Mouse (Mus musculus): ENCODE measurements around the gene Lrch1. TPM values are rescaled to one million over a fixed set of nuclear protein-coding genes. Genes with fewer than 3 reads are reported as not detected.

The Lrch1 gene
- polyA plus RNA-seq, 2 experiments: 13.0 to 15.2 TPM

GRCm38 (mm10) chr14:74905990-74906389, 41.7 kb downstream of the Lrch1 start:
- TF ChIP-seq POLR2A (IDR thresholded peaks at IDR 0.05; ENCODE audit: borderline replicate concordance, extremely low read depth, insufficient read depth, insufficient read length): no peak
- no peak for DNase-seq (ENCODE audit: low spot score)
- 80% methylated on average over 3 of the region's 3 CpGs for WGBS
- H3K4me2 ChIP-seq (replicated peaks; ENCODE audit: low read depth, low read length, severe bottlenecking): no peak overlapping the region
- H3K9me3 ChIP-seq (ENCODE audit: control insufficient read depth, low read length): no peaks in the 10 kb centered on the region
- H3K4me1 ChIP-seq (ENCODE audit: control insufficient read depth, insufficient read depth, low read length): peaks cover 11% of the 10 kb centered on the region; the same call in 1 of the 2 replicates
- H3K9ac ChIP-seq (ENCODE audit: low read depth, low read length, severe bottlenecking): no peak overlapping the region
- no peak for ATAC-seq (ENCODE audit: low FRiP score, low read depth)
- no peaks in the 10 kb centered on the region for H3K27me3 ChIP-seq (ENCODE audit: control insufficient read depth, insufficient read depth, low read length)
- no peak overlapping the region for H3K4me3 ChIP-seq (replicated peaks; ENCODE audit: low read length)
- H3K36me3 ChIP-seq (ENCODE audit: control insufficient read depth, insufficient read depth, low read length): no peaks in the 10 kb centered on the region
- no peak overlapping the region for H3K27ac ChIP-seq (replicated peaks; ENCODE audit: low read depth, low read length)

- Histone ChIP-seq H3K27ac (replicated peaks; ENCODE audit: low read depth, low read length) (no peak overlapping the region), H3K27me3 (ENCODE audit: control insufficient read depth, insufficient read depth, low read length) (no peaks in the 10 kb centered on the region), H3K9ac (ENCODE audit: low read depth, low read length, severe bottlenecking) (no peak overlapping the region), H3K4me1 (ENCODE audit: control insufficient read depth, insufficient read depth, low read length) (peaks cover 11% of the 10 kb centered on the region; the same call in 1 of the 2 replicates), H3K36me3 (ENCODE audit: control insufficient read depth, insufficient read depth, low read length) (no peaks in the 10 kb centered on the region), H3K4me3 (replicated peaks; ENCODE audit: low read length) (no peak overlapping the region), H3K9me3 (ENCODE audit: control insufficient read depth, low read length) (no peaks in the 10 kb centered on the region), H3K4me2 (replicated peaks; ENCODE audit: low read depth, low read length, severe bottlenecking) (no peak overlapping the region)
- DNase-seq (ENCODE audit: low spot score) (no peak), ATAC-seq (ENCODE audit: low FRiP score, low read depth) (no peak)
- no peak for TF ChIP-seq POLR2A (IDR thresholded peaks at IDR 0.05; ENCODE audit: borderline replicate concordance, extremely low read depth, insufficient read depth, insufficient read length)
- WGBS: 84% methylated on average over 5 of the region's 5 CpGs
Measured at GRCm38 (mm10) chr14:74904442-74904841, 43.2 kb downstream of the Lrch1 start.

GRCm38 (mm10) chr14:74903047-74903446, 44.6 kb downstream of the Lrch1 start:
- Histone ChIP-seq H3K4me2 (replicated peaks; ENCODE audit: low read depth, low read length, severe bottlenecking) (no peak overlapping the region), H3K4me3 (replicated peaks; ENCODE audit: low read length) (no peak overlapping the region), H3K27ac (replicated peaks; ENCODE audit: low read depth, low read length) (no peak overlapping the region), H3K27me3 (ENCODE audit: control insufficient read depth, insufficient read depth, low read length) (no peaks in the 10 kb centered on the region), H3K9ac (ENCODE audit: low read depth, low read length, severe bottlenecking) (no peak overlapping the region), H3K4me1 (ENCODE audit: control insufficient read depth, insufficient read depth, low read length) (peaks cover 11% of the 10 kb centered on the region; the same call in 1 of the 2 replicates), H3K36me3 (ENCODE audit: control insufficient read depth, insufficient read depth, low read length) (no peaks in the 10 kb centered on the region), H3K9me3 (ENCODE audit: control insufficient read depth, low read length) (no peaks in the 10 kb centered on the region)
- DNase-seq (ENCODE audit: low spot score): no peak
- 89% methylated on average over 4 of the region's 4 CpGs for WGBS
- TF ChIP-seq POLR2A (IDR thresholded peaks at IDR 0.05; ENCODE audit: borderline replicate concordance, extremely low read depth, insufficient read depth, insufficient read length): no peak
- ATAC-seq (ENCODE audit: low FRiP score, low read depth): no peak

DNA sequence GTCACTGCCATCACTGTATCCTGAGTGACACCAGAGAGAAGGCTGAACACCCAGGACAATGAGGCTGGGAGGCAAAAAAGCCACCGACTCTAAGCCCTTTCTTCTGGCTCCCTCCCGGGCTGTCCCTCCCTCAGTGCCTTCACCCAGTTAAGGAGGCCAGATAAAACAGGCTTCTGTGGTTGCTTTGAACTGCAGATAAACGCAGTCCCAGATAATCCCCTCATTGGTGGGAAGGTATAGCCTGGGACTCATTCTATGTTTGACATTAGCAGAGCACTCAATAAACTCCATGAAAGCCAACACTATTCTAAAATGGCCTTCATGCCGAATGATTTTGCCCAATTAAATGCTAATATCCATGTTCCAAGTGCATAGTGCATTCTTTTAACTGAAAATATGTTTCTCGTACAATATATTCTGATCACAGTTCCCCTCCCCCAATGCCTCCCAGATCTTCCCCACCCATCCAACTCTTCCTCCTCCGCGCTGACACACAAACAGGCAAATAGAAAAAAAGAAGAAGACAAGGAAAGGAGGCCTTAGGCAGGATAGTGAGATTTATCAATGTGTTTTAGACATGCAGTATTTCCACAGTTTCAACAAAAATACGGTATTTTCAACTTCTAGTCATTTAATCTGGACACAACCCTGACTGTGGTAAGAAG, 46.8 kb downstream of the Lrch1 start:
- Histone ChIP-seq H3K4me3 (replicated peaks; ENCODE audit: low read length) (no peak overlapping the region), H3K9ac (ENCODE audit: low read depth, low read length, severe bottlenecking) (no peak overlapping the region), H3K36me3 (ENCODE audit: control insufficient read depth, insufficient read depth, low read length) (no peaks in the 10 kb centered on the region), H3K4me1 (ENCODE audit: control insufficient read depth, insufficient read depth, low read length) (peaks cover 8% of the 10 kb centered on the region; the same call in 1 of the 2 replicates), H3K27ac (replicated peaks; ENCODE audit: low read depth, low read length) (no peak overlapping the region), H3K4me2 (replicated peaks; ENCODE audit: low read depth, low read length, severe bottlenecking) (no peak overlapping the region), H3K9me3 (ENCODE audit: control insufficient read depth, low read length) (no peaks in the 10 kb centered on the region), H3K27me3 (ENCODE audit: control insufficient read depth, insufficient read depth, low read length) (no peaks in the 10 kb centered on the region)
- 69% methylated on average over 8 of the region's 8 CpGs for WGBS
- ATAC-seq (ENCODE audit: low FRiP score, low read depth) (no peak), DNase-seq (ENCODE audit: low spot score) (no peak)
- TF ChIP-seq POLR2A (IDR thresholded peaks at IDR 0.05; ENCODE audit: borderline replicate concordance, extremely low read depth, insufficient read depth, insufficient read length): no peak

GRCm38 (mm10) chr14:74899953-74900704, 47.5 kb downstream of the Lrch1 start:
- Histone ChIP-seq H3K4me2 (replicated peaks; ENCODE audit: low read depth, low read length, severe bottlenecking) (no peak overlapping the region), H3K27me3 (ENCODE audit: control insufficient read depth, insufficient read depth, low read length) (no peaks in the 10 kb centered on the region), H3K4me1 (ENCODE audit: control insufficient read depth, insufficient read depth, low read length) (peaks cover 8% of the 10 kb centered on the region; the same call in 1 of the 2 replicates), H3K27ac (replicated peaks; ENCODE audit: low read depth, low read length) (no peak overlapping the region), H3K4me3 (replicated peaks; ENCODE audit: low read length) (no peak overlapping the region), H3K9me3 (ENCODE audit: control insufficient read depth, low read length) (no peaks in the 10 kb centered on the region), H3K9ac (ENCODE audit: low read depth, low read length, severe bottlenecking) (no peak overlapping the region), H3K36me3 (ENCODE audit: control insufficient read depth, insufficient read depth, low read length) (no peaks in the 10 kb centered on the region)
- no peak for TF ChIP-seq POLR2A (IDR thresholded peaks at IDR 0.05; ENCODE audit: borderline replicate concordance, extremely low read depth, insufficient read depth, insufficient read length)
- 64% methylated on average over 13 of the region's 13 CpGs for WGBS
- ATAC-seq (ENCODE audit: low FRiP score, low read depth) (no peak), DNase-seq (ENCODE audit: low spot score) (peak; percentile 74)

Data from limb, embryonic 14.5 days (tissue).